Mouse (Mus musculus): Measurements from ENCODE around the gene Clpp. TPM values are rescaled to one million over a fixed set of nuclear protein-coding genes. Genes with fewer than 3 reads are reported as not detected.

Clpp gene
- polyA plus RNA-seq, 1 experiment from 2014 or later, result 195 TPM

DNA sequence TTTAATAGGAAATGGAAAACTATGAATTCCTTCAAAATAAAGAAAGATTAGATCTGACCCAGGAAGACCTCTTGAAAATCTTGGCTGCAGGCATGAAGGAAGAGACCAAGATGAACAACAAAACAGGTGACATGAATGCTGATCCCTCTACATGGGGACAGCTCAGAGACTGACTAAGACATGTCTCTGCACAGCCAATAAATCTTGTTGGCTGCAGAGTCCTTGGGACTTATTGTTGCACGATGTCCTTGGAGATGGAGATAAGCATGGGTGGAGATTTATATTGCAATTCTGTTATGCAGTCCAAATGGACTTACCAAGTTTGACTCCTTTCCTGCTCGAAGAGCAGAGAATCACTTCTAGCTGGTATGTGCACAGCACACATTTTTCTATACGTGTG is 20.8 kb upstream of the Clpp start:
- H3K36me3 ChIP-seq (ENCODE audit: control insufficient read depth, insufficient read depth, low read length), result no peaks in the 10 kb centered on the region
- WGBS, result 76% methylated on average over 3 of the region's 3 CpGs
- H3K4me3 ChIP-seq (ENCODE audit: low read depth, low read length), result no peak overlapping the region
- no peak for ATAC-seq (ENCODE audit: low read depth)
- H3K9ac ChIP-seq (replicated peaks; ENCODE audit: low read depth, low read length), result no peak overlapping the region
- no peaks in the 10 kb centered on the region for H3K27me3 ChIP-seq (ENCODE audit: control insufficient read depth, insufficient read depth, low read length)
- no peak overlapping the region for H3K4me2 ChIP-seq (ENCODE audit: low read depth, low read length)
- H3K4me1 ChIP-seq (ENCODE audit: control insufficient read depth, insufficient read depth, low read length), result no peaks in the 10 kb centered on the region
- no peak overlapping the region for H3K27ac ChIP-seq (ENCODE audit: low read depth, low read length)
- no peaks in the 10 kb centered on the region for H3K9me3 ChIP-seq (ENCODE audit: control insufficient read depth, low read length)

DNA sequence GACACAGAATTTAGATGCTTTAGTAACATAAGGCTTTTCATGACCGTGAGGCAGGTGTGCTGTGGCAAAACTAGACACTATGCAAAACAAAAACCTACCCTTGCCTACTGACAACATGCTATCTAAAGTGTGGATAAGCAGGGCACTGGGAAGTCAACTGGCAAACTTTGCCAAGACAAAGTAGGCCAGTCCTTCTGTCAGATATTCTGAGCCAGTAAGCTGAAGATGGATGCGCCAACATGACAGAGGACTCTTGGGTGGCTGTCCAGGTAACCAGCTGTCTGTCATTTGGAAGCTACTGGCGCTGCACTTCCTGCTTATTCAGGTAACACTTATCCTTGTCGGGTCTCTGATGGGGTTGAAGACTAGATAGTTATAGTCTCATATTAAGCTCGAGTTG is 20.0 kb upstream of the Clpp start:
- no peaks in the 10 kb centered on the region for H3K27me3 ChIP-seq (ENCODE audit: control insufficient read depth, insufficient read depth, low read length)
- no peaks in the 10 kb centered on the region for H3K4me1 ChIP-seq (ENCODE audit: control insufficient read depth, insufficient read depth, low read length)
- H3K4me2 ChIP-seq (ENCODE audit: low read depth, low read length), result no peak overlapping the region
- no peaks in the 10 kb centered on the region for H3K36me3 ChIP-seq (ENCODE audit: control insufficient read depth, insufficient read depth, low read length)
- no peak overlapping the region for H3K27ac ChIP-seq (ENCODE audit: low read depth, low read length)
- no peak overlapping the region for H3K9ac ChIP-seq (replicated peaks; ENCODE audit: low read depth, low read length)
- no peak for ATAC-seq (ENCODE audit: low read depth)
- no peak overlapping the region for H3K4me3 ChIP-seq (ENCODE audit: low read depth, low read length)
- no peaks in the 10 kb centered on the region for H3K9me3 ChIP-seq (ENCODE audit: control insufficient read depth, low read length)
- WGBS, result 67% methylated on average over 5 of the region's 5 CpGs

DNA sequence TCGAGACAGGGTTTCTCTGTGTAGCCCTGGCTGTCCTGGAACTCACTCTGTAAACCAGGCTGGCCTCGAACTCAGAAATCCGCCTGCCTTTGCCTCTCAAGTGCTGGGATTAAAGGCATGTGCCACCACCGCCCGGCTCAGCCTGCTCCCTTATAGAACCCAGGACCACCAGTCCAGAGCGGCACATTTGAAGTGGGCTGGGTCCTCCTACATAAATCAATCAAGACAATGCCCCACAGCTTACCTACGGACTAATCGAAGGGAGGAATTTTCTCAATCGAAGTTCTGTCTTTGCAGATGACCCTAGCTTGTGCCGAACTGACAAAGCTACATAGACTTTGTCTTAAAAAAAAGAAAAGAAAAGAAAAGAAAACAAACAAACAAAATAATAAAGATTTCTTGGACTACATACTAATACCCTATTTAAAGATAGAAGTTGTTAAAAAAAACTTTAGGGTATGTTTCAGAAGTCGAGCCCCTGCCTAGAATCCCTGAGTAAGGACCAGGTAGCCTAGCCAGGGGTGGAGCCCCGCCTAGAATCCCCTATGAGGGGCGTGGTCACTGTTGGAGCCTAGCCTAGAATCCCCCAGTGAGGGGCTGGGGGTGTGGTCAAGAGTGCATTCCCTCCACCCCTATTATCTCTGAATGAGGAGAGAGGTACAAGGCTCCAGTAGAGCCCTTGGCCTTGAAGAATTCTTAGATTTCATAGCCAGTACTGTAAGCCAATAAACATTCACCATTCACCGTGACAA is 16.0 kb upstream of the Clpp start:
- WGBS, result 64% methylated on average over 13 of the region's 14 CpGs
- ATAC-seq (ENCODE audit: low read depth), result no peak
- no peak overlapping the region for H3K9ac ChIP-seq (replicated peaks; ENCODE audit: low read depth, low read length)

DNA sequence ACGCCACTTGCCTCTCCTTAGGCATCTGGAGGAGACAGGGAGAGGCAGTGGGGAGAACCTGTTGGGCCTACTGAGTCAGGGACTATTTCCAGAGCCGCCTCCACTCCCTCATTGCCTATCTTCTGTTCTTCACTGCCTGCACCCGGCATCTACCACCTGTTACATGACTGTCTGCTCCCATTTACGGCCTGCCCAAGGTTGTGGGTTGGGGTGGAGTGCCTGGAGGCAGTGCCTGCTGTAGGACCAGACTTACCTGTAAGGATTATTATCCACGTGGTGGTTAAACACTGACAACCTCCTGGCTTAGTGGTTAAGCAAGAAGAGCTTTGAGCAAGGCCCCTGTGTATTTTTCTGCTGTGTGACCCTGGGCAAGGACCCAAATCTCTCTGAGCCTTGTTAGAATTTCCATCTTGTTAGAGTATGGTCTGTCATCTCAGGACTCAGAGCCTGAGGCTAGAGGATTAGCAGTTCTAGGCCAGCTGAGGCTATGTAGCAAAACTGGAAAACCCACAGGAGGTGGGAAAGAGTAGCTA is 15.3 kb upstream of the Clpp start:
- WGBS, result 79% methylated on average over 5 of the region's 5 CpGs
- ATAC-seq (ENCODE audit: low read depth), result no peak
- no peaks in the 10 kb centered on the region for H3K4me1 ChIP-seq (ENCODE audit: control insufficient read depth, insufficient read depth, low read length)
- no peak overlapping the region for H3K4me3 ChIP-seq (ENCODE audit: low read depth, low read length)
- H3K36me3 ChIP-seq (ENCODE audit: control insufficient read depth, insufficient read depth, low read length), result no peaks in the 10 kb centered on the region
- no peaks in the 10 kb centered on the region for H3K9me3 ChIP-seq (ENCODE audit: control insufficient read depth, low read length)
- no peak overlapping the region for H3K4me2 ChIP-seq (ENCODE audit: low read depth, low read length)
- H3K27ac ChIP-seq (ENCODE audit: low read depth, low read length), result no peak overlapping the region
- no peak overlapping the region for H3K9ac ChIP-seq (replicated peaks; ENCODE audit: low read depth, low read length)
- no peaks in the 10 kb centered on the region for H3K27me3 ChIP-seq (ENCODE audit: control insufficient read depth, insufficient read depth, low read length)

More for the DNA sequence above, 16.0 kb upstream of the Clpp start:
- Histone ChIP-seq H3K4me2 (ENCODE audit: low read depth, low read length) (no peak overlapping the region), H3K27me3 (ENCODE audit: control insufficient read depth, insufficient read depth, low read length) (no peaks in the 10 kb centered on the region), H3K9me3 (ENCODE audit: control insufficient read depth, low read length) (no peaks in the 10 kb centered on the region), H3K27ac (ENCODE audit: low read depth, low read length) (no peak overlapping the region), H3K4me3 (ENCODE audit: low read depth, low read length) (no peak overlapping the region), H3K36me3 (ENCODE audit: control insufficient read depth, insufficient read depth, low read length) (no peaks in the 10 kb centered on the region), H3K4me1 (ENCODE audit: control insufficient read depth, insufficient read depth, low read length) (no peaks in the 10 kb centered on the region)

DNA sequence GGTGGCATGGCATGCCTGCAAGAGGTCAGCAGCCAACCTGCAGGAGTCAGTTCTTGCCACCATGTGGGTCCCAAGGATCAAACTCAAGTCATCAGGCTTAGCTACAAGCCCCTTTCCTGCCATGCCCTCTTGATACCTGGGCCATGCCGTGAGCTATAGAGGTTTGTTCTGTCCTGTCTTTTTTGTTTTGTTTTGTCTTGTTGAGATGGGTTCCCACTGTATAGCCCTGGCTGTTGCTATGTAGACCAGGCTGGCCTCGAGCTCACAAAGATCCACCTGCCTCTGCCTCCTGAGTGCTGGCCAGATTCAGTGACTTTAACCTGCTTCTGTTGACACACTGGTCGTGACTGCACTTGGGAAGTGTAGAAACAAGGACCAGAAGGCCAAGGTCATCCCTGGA is 14.7 kb upstream of the Clpp start:
- no peaks in the 10 kb centered on the region for H3K36me3 ChIP-seq (ENCODE audit: control insufficient read depth, insufficient read depth, low read length)
- no peak overlapping the region for H3K27ac ChIP-seq (ENCODE audit: low read depth, low read length)
- ATAC-seq (ENCODE audit: low read depth), result no peak
- no peaks in the 10 kb centered on the region for H3K27me3 ChIP-seq (ENCODE audit: control insufficient read depth, insufficient read depth, low read length)
- no peak overlapping the region for H3K4me2 ChIP-seq (ENCODE audit: low read depth, low read length)
- H3K9me3 ChIP-seq (ENCODE audit: control insufficient read depth, low read length), result no peaks in the 10 kb centered on the region
- 85% methylated on average over 3 of the region's 3 CpGs for WGBS
- H3K4me1 ChIP-seq (ENCODE audit: control insufficient read depth, insufficient read depth, low read length), result no peaks in the 10 kb centered on the region
- H3K4me3 ChIP-seq (ENCODE audit: low read depth, low read length), result no peak overlapping the region
- no peak overlapping the region for H3K9ac ChIP-seq (replicated peaks; ENCODE audit: low read depth, low read length)

DNA sequence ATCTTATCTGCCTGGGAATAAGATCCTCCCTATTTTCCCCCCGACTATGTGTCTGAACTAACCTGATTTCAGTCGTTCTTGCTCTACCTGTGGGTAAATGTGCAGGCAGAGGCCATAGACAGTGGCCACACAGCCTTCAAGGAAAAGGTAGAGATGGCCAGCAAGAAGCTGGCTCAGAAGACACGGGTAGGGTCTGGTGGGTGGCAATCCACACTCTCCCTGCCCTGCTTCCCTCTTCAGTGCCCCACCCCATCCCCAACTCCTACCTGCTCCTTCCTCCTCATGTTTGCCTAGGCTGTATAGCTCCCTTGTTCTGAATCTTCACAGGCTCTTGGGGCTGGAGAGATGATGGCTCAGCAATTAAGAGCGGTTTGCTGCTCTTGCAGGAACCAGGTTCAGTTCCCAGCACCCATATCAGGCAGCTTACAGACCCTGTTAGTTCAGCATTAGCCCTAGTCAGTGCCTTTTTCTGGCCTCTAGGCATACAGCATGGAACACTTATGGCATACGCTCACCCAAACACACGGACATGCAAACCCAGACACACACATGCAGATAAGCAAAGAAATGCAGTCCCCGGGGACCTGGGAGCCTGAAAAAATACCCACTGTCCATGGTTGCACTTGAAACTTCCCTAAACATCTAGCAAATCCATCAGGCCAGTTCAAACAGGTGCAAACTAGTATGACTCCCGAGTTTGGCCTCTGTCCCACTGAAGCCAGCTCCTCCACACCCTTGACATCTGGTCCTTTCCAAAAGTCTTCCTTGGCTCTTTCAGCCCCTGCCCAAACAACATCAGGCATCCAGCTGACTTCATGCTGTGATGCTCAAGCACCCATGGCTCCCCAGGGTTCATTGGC is 13.3 kb upstream of the Clpp start:
- Histone ChIP-seq H3K4me1 (ENCODE audit: control insufficient read depth, insufficient read depth, low read length) (no peaks in the 10 kb centered on the region), H3K9me3 (ENCODE audit: control insufficient read depth, low read length) (no peaks in the 10 kb centered on the region), H3K27ac (ENCODE audit: low read depth, low read length) (no peak overlapping the region), H3K27me3 (ENCODE audit: control insufficient read depth, insufficient read depth, low read length) (no peaks in the 10 kb centered on the region), H3K36me3 (ENCODE audit: control insufficient read depth, insufficient read depth, low read length) (no peaks in the 10 kb centered on the region), H3K4me2 (ENCODE audit: low read depth, low read length) (no peak overlapping the region), H3K9ac (replicated peaks; ENCODE audit: low read depth, low read length) (no peak overlapping the region), H3K4me3 (ENCODE audit: low read depth, low read length) (no peak overlapping the region)
- no peak for ATAC-seq (ENCODE audit: low read depth)
- WGBS, result 85% methylated on average over 8 of the region's 8 CpGs

DNA sequence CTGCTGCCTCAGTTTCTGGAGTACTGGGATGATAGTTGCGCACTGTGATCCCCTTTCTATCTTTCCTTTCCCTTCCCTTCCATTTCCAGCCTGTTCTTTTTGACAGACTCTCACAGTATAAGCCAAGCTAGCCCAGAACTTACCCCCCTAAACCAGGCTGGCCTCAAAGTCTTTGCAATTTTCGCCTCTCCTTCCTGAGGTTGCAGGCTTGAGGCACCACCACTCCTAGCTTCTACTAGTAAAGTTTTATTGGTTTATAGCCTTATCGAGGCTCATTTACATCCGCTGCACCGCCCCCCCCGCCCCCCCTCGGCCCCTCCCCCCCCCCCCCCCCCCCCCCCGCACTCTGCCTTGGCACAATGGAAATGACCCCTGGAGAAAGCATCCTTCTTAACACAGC is 10.6 kb upstream of the Clpp start:
- Histone ChIP-seq H3K4me1 (ENCODE audit: control insufficient read depth, insufficient read depth, low read length) (no peaks in the 10 kb centered on the region), H3K27ac (ENCODE audit: low read depth, low read length) (no peak overlapping the region), H3K4me2 (ENCODE audit: low read depth, low read length) (no peak overlapping the region), H3K9ac (replicated peaks; ENCODE audit: low read depth, low read length) (no peak overlapping the region), H3K4me3 (ENCODE audit: low read depth, low read length) (no peak overlapping the region), H3K27me3 (ENCODE audit: control insufficient read depth, insufficient read depth, low read length) (no peaks in the 10 kb centered on the region), H3K36me3 (ENCODE audit: control insufficient read depth, insufficient read depth, low read length) (no peaks in the 10 kb centered on the region), H3K9me3 (ENCODE audit: control insufficient read depth, low read length) (no peaks in the 10 kb centered on the region)
- ATAC-seq (ENCODE audit: low read depth), result no peak
- 13% methylated on average over 7 of the region's 8 CpGs for WGBS

DNA sequence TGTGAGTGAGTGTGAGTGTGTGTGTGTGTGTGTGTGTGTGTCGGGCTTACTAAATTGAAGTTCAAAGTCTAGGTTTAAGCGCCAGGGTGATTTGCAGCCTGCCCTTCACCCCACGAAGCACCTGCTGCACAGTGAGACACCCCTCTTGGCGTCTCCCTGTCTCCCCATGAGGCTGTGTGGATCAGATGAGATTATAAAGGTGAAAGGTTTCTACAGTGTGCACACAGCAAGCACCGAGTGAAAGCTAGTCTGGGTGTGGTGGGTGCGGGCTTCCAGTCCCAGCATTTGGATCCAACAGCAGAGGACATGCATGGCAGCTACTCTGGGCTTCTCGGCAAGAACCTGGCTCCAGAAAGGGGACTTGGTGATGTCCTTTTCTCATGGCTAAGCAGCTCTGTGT is 9.1 kb upstream of the Clpp start:
- Histone ChIP-seq H3K4me2 (ENCODE audit: low read depth, low read length) (no peak overlapping the region), H3K36me3 (ENCODE audit: control insufficient read depth, insufficient read depth, low read length) (no peaks in the 10 kb centered on the region), H3K9me3 (ENCODE audit: control insufficient read depth, low read length) (no peaks in the 10 kb centered on the region), H3K27me3 (ENCODE audit: control insufficient read depth, insufficient read depth, low read length) (no peaks in the 10 kb centered on the region), H3K4me3 (ENCODE audit: low read depth, low read length) (no peak overlapping the region), H3K9ac (replicated peaks; ENCODE audit: low read depth, low read length) (no peak overlapping the region), H3K27ac (ENCODE audit: low read depth, low read length) (no peak overlapping the region), H3K4me1 (ENCODE audit: control insufficient read depth, insufficient read depth, low read length) (no peaks in the 10 kb centered on the region)
- WGBS, result 84% methylated on average over 7 of the region's 7 CpGs
- ATAC-seq (ENCODE audit: low read depth), result no peak

DNA sequence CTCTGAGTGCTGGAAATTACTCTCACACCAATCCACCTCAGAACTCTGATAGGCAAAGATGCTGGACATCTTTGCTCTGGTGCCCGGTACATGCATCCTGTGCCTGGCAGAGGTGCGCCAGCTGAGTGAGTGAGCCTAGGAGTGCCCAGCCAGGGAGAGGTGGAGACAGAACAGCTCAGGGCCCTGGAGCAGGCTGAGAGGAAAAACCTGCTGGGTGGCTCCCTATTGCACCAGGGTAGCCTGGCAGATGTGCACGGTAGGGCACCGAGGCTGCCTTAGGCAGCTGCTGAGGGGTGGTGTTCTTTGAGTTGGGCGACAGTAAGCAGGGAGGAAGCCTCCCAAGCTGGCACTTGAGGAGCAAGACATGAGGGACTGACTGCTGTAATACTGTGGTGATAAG is 8.1 kb upstream of the Clpp start, which contains the start of gene Acer1:
Gene Acer1, minus strand, starts transcription at position 114 of the 400 bp plus-strand sequence.
- Histone ChIP-seq H3K27ac (ENCODE audit: low read depth, low read length) (no peak within 1 kb of the TSS), H3K4me1 (ENCODE audit: control insufficient read depth, insufficient read depth, low read length) (no peaks in the 10 kb centered on the region), H3K9ac (replicated peaks; ENCODE audit: low read depth, low read length) (no peak within 1 kb of the TSS), H3K9me3 (ENCODE audit: control insufficient read depth, low read length) (no peaks in the 10 kb centered on the region), H3K4me3 (ENCODE audit: low read depth, low read length) (no peak within 1 kb of the TSS), H3K27me3 (ENCODE audit: control insufficient read depth, insufficient read depth, low read length) (no peaks in the 10 kb centered on the region), H3K4me2 (ENCODE audit: low read depth, low read length) (no peak within 1 kb of the TSS), H3K36me3 (ENCODE audit: control insufficient read depth, insufficient read depth, low read length) (no peaks in the 10 kb centered on the region)
- no peak for ATAC-seq (ENCODE audit: low read depth)
- 80% methylated on average over 5 of the region's 5 CpGs for WGBS

Measured in neural tube, embryonic 14.5 days (tissue).